Mouse (Mus musculus) midbrain, postnatal 0 days (tissue): ENCODE measurements around the gene Rhobtb1. TPM values are rescaled to one million over a fixed set of nuclear protein-coding genes. Genes with fewer than 3 reads are reported as not detected.

ENCODE experiments used
- ATAC-seq: fragments of 200-750 bp; cut with Nextera tagmentation; 2 replicates; pipeline ENCODE4 v1.8.0; 2017; ENCODE audit warnings: moderate number of reproducible peaks, mild to moderate bottlenecking, moderate TSS enrichment, moderate library complexity; ENCODE audit not compliant: low FRiP score
- DNase-seq: peaks from one replicate; pipeline ENCODE4 v3.0.0-alpha.2; 2015; ENCODE audit warnings: low spot score
- H3K27ac ChIP-seq: fragments of 300-500 bp; sonication (generic); 2 replicates; pipeline ENCODE4 v1.5.1; 2014; ENCODE audit warnings: low read depth, mild to moderate bottlenecking, low read length, mixed read lengths
- H3K27me3 ChIP-seq: fragments of 300-500 bp; sonication (generic); 2 replicates; pipeline ENCODE4 v1.6.1; 2014; ENCODE audit warnings: low read length, control low read depth, mixed read lengths; ENCODE audit not compliant: insufficient read depth
- H3K36me3 ChIP-seq: fragments of 300-500 bp; sonication (generic); 2 replicates; pipeline ENCODE4 v1.6.1; 2014; ENCODE audit warnings: low read length, control low read depth, mixed read lengths; ENCODE audit not compliant: insufficient read depth
- H3K4me1 ChIP-seq: fragments of 300-500 bp; sonication (generic); 2 replicates; pipeline ENCODE4 v1.6.1; 2014; ENCODE audit warnings: mild to moderate bottlenecking, control low read depth, antibody characterized with exemption, low read length, mixed read lengths; ENCODE audit not compliant: insufficient read depth
- H3K4me2 ChIP-seq: fragments of 300-500 bp; sonication (generic); 2 replicates; pipeline ENCODE4 v1.6.1; 2014; ENCODE audit warnings: low read depth, mild to moderate bottlenecking, low read length, mixed read lengths; ENCODE audit not compliant: poor library complexity, severe bottlenecking
- H3K4me3 ChIP-seq: fragments of 300-500 bp; sonication (generic); 2 replicates; pipeline ENCODE4 v1.5.1; 2014; ENCODE audit warnings: low read depth, mild to moderate bottlenecking, low read length, moderate library complexity
- H3K9ac ChIP-seq: fragments of 300-500 bp; sonication (generic); replicated peaks from 2 replicates; pipeline ENCODE4 v1.6.1; 2014; ENCODE audit warnings: mild to moderate bottlenecking, low read length, moderate library complexity, mixed read lengths; ENCODE audit not compliant: poor library complexity, severe bottlenecking
- H3K9me3 ChIP-seq: fragments of 300-500 bp; sonication (generic); 2 replicates; pipeline ENCODE4 v1.6.1; 2016; ENCODE audit warnings: low read length, control low read depth
- CTCF ChIP-seq: IDR thresholded peaks from 2 replicates; pipeline ENCODE4 v1.5.1; 2016; ENCODE audit warnings: antibody characterized with exemption, mild to moderate bottlenecking
- WGBS: fragments of 180-500 bp; shearing (Covaris S2); extraction: QIAGEN DNeasy Blood & Tissue Kit; methylation state at CpG from one replicate; pipeline ENCODE4 v1.1.7; 2014; 5-methylcytosine and 5-hydroxymethylcytosine counted together
- polyA plus RNA-seq: library from polyadenylated mRNA; unstranded; fragments of >200 nt; fragmentation: Nextera tagmentation; extraction: Ambion mirVana; gene quantifications from 2 replicates; pipeline ENCODE4 v1.2.1, GENCODE M21; 2015
- total RNA-seq: library from RNA; depleted of rRNA; stranded (reverse); fragments of >200 nt; gene quantifications from 2 replicates; pipeline ENCODE4 v1.2.3, GENCODE M21; 2014

The Rhobtb1 gene
- total and polyA plus RNA-seq, 2 experiments from 2014 or later: 9.2 to 15.3 TPM

GRCm38 (mm10) chr10:69323986-69324385 is 172.8 kb downstream of the Rhobtb1 start:
- TF ChIP-seq CTCF: no peak

GRCm38 (mm10) chr10:69324816-69325215 is 173.6 kb downstream of the Rhobtb1 start:
- Histone ChIP-seq H3K4me1 (peaks cover 5% of the 10 kb centered on the region; the same call in 1 of the 2 replicates), H3K9ac (no peak overlapping the region), H3K36me3 (no peaks in the 10 kb centered on the region), H3K4me2 (no peak overlapping the region), H3K9me3 (no peaks in the 10 kb centered on the region), H3K27me3 (no peaks in the 10 kb centered on the region), H3K27ac (no peak overlapping the region), H3K4me3 (no peak overlapping the region)
- no peak for TF ChIP-seq CTCF
- no peak for ATAC-seq
- WGBS: 85% methylated on average over 7 of the region's 7 CpGs
- DNase-seq: no peak

More at GRCm38 (mm10) chr10:69323986-69324385, 172.8 kb downstream of the Rhobtb1 start:
- no peak overlapping the region for H3K4me3 ChIP-seq
- H3K36me3 ChIP-seq: no peaks in the 10 kb centered on the region
- DNase-seq (no peak), ATAC-seq (no peak)
- 88% methylated on average over 13 of the region's 13 CpGs for WGBS
- H3K4me2 ChIP-seq: no peak overlapping the region
- no peaks in the 10 kb centered on the region for H3K27me3 ChIP-seq
- H3K4me1 ChIP-seq: peaks cover 4% of the 10 kb centered on the region; the same call in 1 of the 2 replicates
- H3K27ac ChIP-seq: no peak overlapping the region
- no peaks in the 10 kb centered on the region for H3K9me3 ChIP-seq
- no peak overlapping the region for H3K9ac ChIP-seq

GRCm38 (mm10) chr10:69326433-69326832 is 175.2 kb downstream of the Rhobtb1 start:
- TF ChIP-seq CTCF: no peak
- Histone ChIP-seq H3K9ac (no peak overlapping the region), H3K36me3 (no peaks in the 10 kb centered on the region), H3K4me2 (no peak overlapping the region), H3K9me3 (no peaks in the 10 kb centered on the region), H3K4me3 (no peak overlapping the region), H3K27me3 (no peaks in the 10 kb centered on the region), H3K27ac (no peak overlapping the region), H3K4me1 (peaks cover 5% of the 10 kb centered on the region; the same call in 1 of the 2 replicates)
- 70% methylated on average over 3 of the region's 3 CpGs for WGBS
- DNase-seq: peak; percentile 85
- peak; percentile 49 for ATAC-seq

- Histone ChIP-seq H3K9ac (no peak overlapping the region), H3K27ac (0 out of 2 replicates have a peak overlapping the region, but pooled peaks have one; percentile 6), H3K36me3 (no peaks in the 10 kb centered on the region), H3K4me1 (peaks cover 5% of the 10 kb centered on the region; the same call in 1 of the 2 replicates), H3K27me3 (no peaks in the 10 kb centered on the region), H3K4me3 (no peak overlapping the region), H3K4me2 (no peak overlapping the region), H3K9me3 (no peaks in the 10 kb centered on the region)
- TF ChIP-seq CTCF: no peak
- WGBS: 70% methylated on average over 8 of the region's 8 CpGs
- ATAC-seq: no peak
- no peak for DNase-seq
Observed at GRCm38 (mm10) chr10:69327362-69327761, 176.1 kb downstream of the Rhobtb1 start.

- no peak for ATAC-seq
- H3K9ac ChIP-seq: no peak overlapping the region
- TF ChIP-seq CTCF: no peak
- no peaks in the 10 kb centered on the region for H3K36me3 ChIP-seq
- peaks cover 5% of the 10 kb centered on the region; the same call in 1 of the 2 replicates for H3K4me1 ChIP-seq
- 0 out of 2 replicates have a peak overlapping the region, but pooled peaks have one; percentile 6 for H3K27ac ChIP-seq
- 76% methylated on average over 12 of the region's 12 CpGs for WGBS
- no peak overlapping the region for H3K4me3 ChIP-seq
- H3K4me2 ChIP-seq: no peak overlapping the region
- no peaks in the 10 kb centered on the region for H3K27me3 ChIP-seq
- H3K9me3 ChIP-seq: no peaks in the 10 kb centered on the region
- no peak for DNase-seq
Observed at GRCm38 (mm10) chr10:69328029-69328655, 176.9 kb downstream of the Rhobtb1 start.

GRCm38 (mm10) chr10:69328656-69329046 is 177.4 kb downstream of the Rhobtb1 start:
- Histone ChIP-seq H3K27ac (peak overlapping the region; percentile 32; the same call in 1 of the 2 replicates), H3K9me3 (no peaks in the 10 kb centered on the region), H3K4me2 (no peak overlapping the region), H3K27me3 (no peaks in the 10 kb centered on the region), H3K4me3 (no peak overlapping the region), H3K4me1 (peaks cover 5% of the 10 kb centered on the region; the same call in 1 of the 2 replicates), H3K36me3 (no peaks in the 10 kb centered on the region), H3K9ac (no peak overlapping the region)
- ATAC-seq (peak; percentile 54; the same call in 1 of the 2 replicates), DNase-seq (no peak)
- WGBS: 32% methylated on average over 4 of the region's 4 CpGs
- no peak for TF ChIP-seq CTCF
